Mouse (Mus musculus): ENCODE results near the gene Celf6.

- TF ChIP-seq CTCF (IDR thresholded peaks at IDR 0.05; ENCODE audit: extremely low read depth, insufficient read length, insufficient replicate concordance, low read depth, low read length) = no peak
- no peak for TF ChIP-seq POLR2A (IDR thresholded peaks at IDR 0.05; ENCODE audit: low read depth, low read length)
These were observed 29.8 kb upstream of the Celf6 start for GRCm38 (mm10) chr9:59547869-59548268.
